Mouse (Mus musculus): ENCODE measurements around the gene Bud31. TPM values are rescaled to one million over a fixed set of nuclear protein-coding genes. Genes with fewer than 3 reads are reported as not detected.

Gene Bud31
- polyA plus RNA-seq, 1 experiment = 52.8 TPM

- peak within 1 kb of the TSS; percentile 91 for H3K4me3 ChIP-seq (ENCODE audit: low read depth, low read length)
- WGBS = under 1% methylated on average over 51 of the region's 51 CpGs
These were observed 26.6 kb downstream of the Bud31 start, which contains the start of the genes Ptcd1 and Cpsf4 for GRCm38 (mm10) chr5:145166536-145167305. Gene Ptcd1 (minus strand): TSS chr5:145167108. Gene Cpsf4 (plus strand): TSS chr5:145167213.

DNA sequence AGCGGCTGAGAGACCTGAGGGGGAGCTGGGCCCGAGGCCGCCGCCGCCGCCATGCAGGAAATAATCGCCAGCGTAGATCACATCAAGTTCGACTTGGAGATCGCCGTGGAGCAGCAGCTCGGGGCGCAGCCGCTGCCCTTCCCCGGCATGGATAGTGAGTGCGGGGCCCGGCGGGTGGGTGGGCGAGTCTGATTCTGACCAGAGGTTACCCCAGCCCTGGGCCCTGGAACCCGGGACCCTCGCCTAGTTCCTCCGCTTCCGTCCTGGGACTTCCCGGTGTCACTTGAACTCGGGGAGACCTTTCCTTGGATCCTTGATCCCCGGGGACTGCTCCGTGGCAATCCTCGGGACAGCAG lies 27.1 kb downstream of the Bud31 start:
- TF ChIP-seq POLR2A (IDR thresholded peaks at IDR 0.05; ENCODE audit: low read depth, low read length) = no peak
- no peak for TF ChIP-seq CTCF (IDR thresholded peaks at IDR 0.05; ENCODE audit: extremely low read depth, insufficient read length, insufficient replicate concordance, low read depth, low read length)
- Histone ChIP-seq H3K4me3 (ENCODE audit: low read depth, low read length) (peak overlapping the region; percentile 91), H3K27me3 (ENCODE audit: control insufficient read depth, insufficient read depth, low read length) (no peaks in the 10 kb centered on the region), H3K27ac (ENCODE audit: insufficient read depth, low read depth, low read length) (0 out of 2 replicates have a peak overlapping the region, but pooled peaks have one; percentile 15), H3K4me1 (ENCODE audit: control insufficient read depth, insufficient read depth, insufficient read length, low read length) (peaks cover 3% of the 10 kb centered on the region; the same call in 1 of the 2 replicates), H3K36me3 (ENCODE audit: control insufficient read depth, insufficient read depth, low read length) (peaks cover 22% of the 10 kb centered on the region)
- under 1% methylated on average over 28 of the region's 28 CpGs for WGBS

More at GRCm38 (mm10) chr5:145166536-145167305, 26.6 kb downstream of the Bud31 start, which contains the start of the genes Ptcd1 and Cpsf4:
- Histone ChIP-seq H3K36me3 (ENCODE audit: control insufficient read depth, insufficient read depth, low read length) (peaks cover 18% of the 10 kb centered on the region), H3K27me3 (ENCODE audit: control insufficient read depth, insufficient read depth, low read length) (no peaks in the 10 kb centered on the region), H3K27ac (ENCODE audit: insufficient read depth, low read depth, low read length) (peak within 1 kb of the TSS; percentile 72), H3K4me1 (ENCODE audit: control insufficient read depth, insufficient read depth, insufficient read length, low read length) (peaks cover 3% of the 10 kb centered on the region; the same call in 1 of the 2 replicates)
- 0 out of 2 replicates have a peak, but pooled peaks have one; percentile 5 for TF ChIP-seq CTCF (IDR thresholded peaks at IDR 0.05; ENCODE audit: extremely low read depth, insufficient read length, insufficient replicate concordance, low read depth, low read length)
- TF ChIP-seq POLR2A (IDR thresholded peaks at IDR 0.05; ENCODE audit: low read depth, low read length) = peak; percentile 68

DNA sequence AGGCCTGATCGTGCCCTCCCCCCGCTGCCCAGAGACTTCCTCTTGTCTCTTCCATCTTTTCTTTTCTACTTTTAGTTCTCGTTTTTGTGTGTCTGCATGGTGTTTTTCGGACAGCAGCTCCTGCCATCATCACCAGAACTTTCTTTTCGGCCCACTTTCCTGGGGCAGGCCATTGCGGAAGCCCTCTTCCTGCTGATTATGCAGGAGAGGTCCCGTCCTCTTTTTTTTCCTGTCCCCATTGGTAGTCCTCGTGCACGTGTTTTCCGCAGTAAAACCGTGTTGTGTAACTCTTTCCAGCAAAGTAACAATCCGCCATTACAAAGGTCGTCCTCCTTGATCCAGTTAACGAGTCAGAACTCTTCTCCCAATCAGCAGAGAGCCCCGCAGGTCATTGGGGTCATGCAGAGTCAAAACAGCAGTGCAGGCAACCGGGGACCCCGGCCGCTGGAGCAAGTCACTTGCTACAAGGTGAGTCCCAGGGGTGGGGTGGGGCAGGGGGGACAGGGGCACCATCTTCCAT lies 38.4 kb downstream of the Bud31 start:
- no peaks in the 10 kb centered on the region for H3K27me3 ChIP-seq (ENCODE audit: control insufficient read depth, insufficient read depth, low read length)
- no peak overlapping the region for H3K27ac ChIP-seq (ENCODE audit: insufficient read depth, low read depth, low read length)
- 79% methylated on average over 18 of the region's 18 CpGs for WGBS
- TF ChIP-seq CTCF (IDR thresholded peaks at IDR 0.05; ENCODE audit: extremely low read depth, insufficient read length, insufficient replicate concordance, low read depth, low read length) (no peak), POLR2A (IDR thresholded peaks at IDR 0.05; ENCODE audit: low read depth, low read length) (no peak)
- H3K4me1 ChIP-seq (ENCODE audit: control insufficient read depth, insufficient read depth, insufficient read length, low read length) = no peaks in the 10 kb centered on the region
- H3K4me3 ChIP-seq (ENCODE audit: low read depth, low read length) = no peak overlapping the region
- H3K36me3 ChIP-seq (ENCODE audit: control insufficient read depth, insufficient read depth, low read length) = peaks cover 71% of the 10 kb centered on the region

DNA sequence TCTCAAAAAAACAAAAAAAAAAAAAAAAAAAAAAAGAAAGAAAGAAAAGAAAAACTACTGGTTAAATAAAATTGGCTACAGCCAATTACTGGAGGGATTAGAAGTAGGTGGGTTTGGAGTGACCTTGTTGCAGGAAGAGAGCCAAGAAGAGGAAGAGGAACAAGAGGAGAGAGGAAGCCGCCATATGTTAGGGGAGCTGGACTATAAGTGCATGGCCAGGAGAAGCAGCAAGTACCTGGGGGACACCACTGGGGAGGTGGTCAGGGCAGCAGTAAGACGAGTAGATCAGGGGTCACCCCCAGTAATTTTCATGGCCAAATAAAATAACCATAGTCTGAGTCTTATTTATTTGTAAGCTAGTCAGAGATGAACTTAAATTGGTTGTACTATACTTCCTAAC lies 45.1 kb downstream of the Bud31 start:
- H3K36me3 ChIP-seq (ENCODE audit: control insufficient read depth, insufficient read depth, low read length) = peaks cover 64% of the 10 kb centered on the region
- TF ChIP-seq CTCF (IDR thresholded peaks at IDR 0.05; ENCODE audit: extremely low read depth, insufficient read length, insufficient replicate concordance, low read depth, low read length) (no peak), POLR2A (IDR thresholded peaks at IDR 0.05; ENCODE audit: low read depth, low read length) (no peak)
- peaks cover 2% of the 10 kb centered on the region; the same call in 1 of the 2 replicates for H3K4me1 ChIP-seq (ENCODE audit: control insufficient read depth, insufficient read depth, insufficient read length, low read length)
- WGBS = 89% methylated on average over 2 of the region's 2 CpGs
- H3K27ac ChIP-seq (ENCODE audit: insufficient read depth, low read depth, low read length) = no peak overlapping the region
- no peaks in the 10 kb centered on the region for H3K27me3 ChIP-seq (ENCODE audit: control insufficient read depth, insufficient read depth, low read length)
- H3K4me3 ChIP-seq (ENCODE audit: low read depth, low read length) = no peak overlapping the region

DNA sequence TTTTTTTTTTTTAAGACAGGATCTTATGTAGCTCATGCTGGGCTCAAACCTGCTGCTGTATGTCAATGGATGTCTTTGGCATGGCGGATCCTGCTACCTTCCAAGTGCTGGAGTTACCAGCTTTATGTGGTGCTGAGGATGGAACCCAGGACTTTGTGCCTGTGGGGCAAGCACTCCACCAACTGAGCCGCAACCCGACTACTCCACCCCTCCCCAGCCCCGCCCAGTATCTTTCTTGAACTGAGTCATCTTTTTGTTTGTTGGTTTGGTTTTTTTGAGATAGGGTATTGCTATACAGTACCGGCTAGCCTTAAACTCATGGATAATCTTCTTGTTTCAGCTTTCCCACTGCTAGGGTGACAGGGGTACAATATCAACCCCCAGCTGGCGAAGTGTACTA lies 49.3 kb downstream of the Bud31 start:
- no peaks in the 10 kb centered on the region for H3K27me3 ChIP-seq (ENCODE audit: control insufficient read depth, insufficient read depth, low read length)
- H3K36me3 ChIP-seq (ENCODE audit: control insufficient read depth, insufficient read depth, low read length) = peaks cover 32% of the 10 kb centered on the region
- no peak overlapping the region for H3K4me3 ChIP-seq (ENCODE audit: low read depth, low read length)
- 67% methylated on average over 6 of the region's 6 CpGs for WGBS
- no peak for TF ChIP-seq CTCF (IDR thresholded peaks at IDR 0.05; ENCODE audit: extremely low read depth, insufficient read length, insufficient replicate concordance, low read depth, low read length)
- no peak for TF ChIP-seq POLR2A (IDR thresholded peaks at IDR 0.05; ENCODE audit: low read depth, low read length)
- peaks cover 6% of the 10 kb centered on the region; the same call in 1 of the 2 replicates for H3K4me1 ChIP-seq (ENCODE audit: control insufficient read depth, insufficient read depth, insufficient read length, low read length)
- no peak overlapping the region for H3K27ac ChIP-seq (ENCODE audit: insufficient read depth, low read depth, low read length)

- Histone ChIP-seq H3K36me3 (ENCODE audit: control insufficient read depth, insufficient read depth, low read length) (peaks cover 33% of the 10 kb centered on the region), H3K4me1 (ENCODE audit: control insufficient read depth, insufficient read depth, insufficient read length, low read length) (peaks cover 6% of the 10 kb centered on the region; the same call in 1 of the 2 replicates), H3K27me3 (ENCODE audit: control insufficient read depth, insufficient read depth, low read length) (no peaks in the 10 kb centered on the region), H3K27ac (ENCODE audit: insufficient read depth, low read depth, low read length) (peak overlapping the region; percentile 84; the same call in 1 of the 2 replicates), H3K4me3 (ENCODE audit: low read depth, low read length) (peak overlapping the region; percentile 87)
- TF ChIP-seq CTCF (IDR thresholded peaks at IDR 0.05; ENCODE audit: extremely low read depth, insufficient read length, insufficient replicate concordance, low read depth, low read length) (no peak), POLR2A (IDR thresholded peaks at IDR 0.05; ENCODE audit: low read depth, low read length) (no peak)
- 10% methylated on average over 5 of the region's 5 CpGs for WGBS
These were observed 50.2 kb downstream of the Bud31 start for GRCm38 (mm10) chr5:145190373-145190772.

Data from small intestine, adult 2 months (tissue).